Mouse (Mus musculus): ENCODE results near the gene Cish. TPM values are rescaled to one million over a fixed set of nuclear protein-coding genes. Genes with fewer than 3 reads are reported as not detected.
A peak's percentile ranks its signal among the peaks of the same experiment; 100 is the strongest.

The Cish gene
- polyA plus RNA-seq, 1 experiment = not detected

DNA sequence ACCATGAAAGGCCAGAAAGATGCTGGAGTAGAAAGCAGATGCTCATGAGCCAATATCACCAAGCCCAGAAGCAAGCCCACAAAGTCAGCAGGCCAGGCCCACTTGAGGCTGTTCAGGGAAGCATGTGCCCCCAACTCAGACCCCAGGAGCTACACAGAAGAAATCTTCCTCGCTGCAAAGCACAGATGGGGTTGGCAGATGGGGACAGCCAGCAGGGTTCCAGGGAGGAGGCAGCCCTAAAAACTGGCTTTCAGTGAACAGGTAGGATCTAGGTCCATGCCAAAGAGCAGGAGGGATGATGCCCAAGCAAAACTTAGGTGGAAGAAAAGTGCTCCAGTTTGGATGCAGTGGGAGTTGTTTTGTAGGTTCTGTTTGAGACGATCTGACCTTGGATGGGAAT, 35.4 kb upstream of the Cish start:
- peak overlapping the region; percentile 91 for H3K27ac ChIP-seq (ENCODE audit: insufficient read depth, low read depth, low read length)
- 30% methylated on average over 2 of the region's 2 CpGs for WGBS
- peaks cover 63% of the 10 kb centered on the region for H3K4me1 ChIP-seq (ENCODE audit: control insufficient read depth, insufficient read depth, low read length)
- no peak overlapping the region for H3K4me3 ChIP-seq (ENCODE audit: insufficient read depth, low read depth, low read length)
- no peak for TF ChIP-seq POLR2A (IDR thresholded peaks at IDR 0.05; ENCODE audit: insufficient read depth, low read depth, low read length)

DNA sequence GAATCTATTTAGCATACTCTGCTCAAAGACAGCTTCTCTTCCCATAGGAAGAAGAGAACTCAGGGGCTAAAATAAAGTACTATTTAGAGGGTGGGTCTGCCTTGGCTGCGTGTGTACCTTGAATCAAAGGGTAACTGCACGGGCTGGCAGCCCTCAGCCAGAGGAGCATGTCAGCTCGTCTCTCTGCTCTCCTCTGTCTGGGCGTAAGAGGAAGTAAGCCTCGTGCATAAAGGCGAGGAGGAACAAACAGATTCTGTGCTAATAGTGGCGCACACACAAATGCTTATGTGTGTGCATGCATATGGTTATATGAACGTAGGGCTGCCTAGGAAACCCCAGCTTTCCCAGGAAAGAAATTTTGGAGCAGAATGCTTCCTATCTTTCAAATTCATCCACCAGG, 35.0 kb upstream of the Cish start:
- WGBS = 25% methylated on average over 8 of the region's 8 CpGs
- TF ChIP-seq POLR2A (IDR thresholded peaks at IDR 0.05; ENCODE audit: insufficient read depth, low read depth, low read length) (no peak), CTCF (IDR thresholded peaks at IDR 0.05; ENCODE audit: insufficient read depth, low read depth, low read length) (no peak)
- H3K4me3 ChIP-seq (ENCODE audit: insufficient read depth, low read depth, low read length) = no peak overlapping the region
- H3K27ac ChIP-seq (ENCODE audit: insufficient read depth, low read depth, low read length) = peak overlapping the region; percentile 91
- H3K4me1 ChIP-seq (ENCODE audit: control insufficient read depth, insufficient read depth, low read length) = peaks cover 63% of the 10 kb centered on the region

DNA sequence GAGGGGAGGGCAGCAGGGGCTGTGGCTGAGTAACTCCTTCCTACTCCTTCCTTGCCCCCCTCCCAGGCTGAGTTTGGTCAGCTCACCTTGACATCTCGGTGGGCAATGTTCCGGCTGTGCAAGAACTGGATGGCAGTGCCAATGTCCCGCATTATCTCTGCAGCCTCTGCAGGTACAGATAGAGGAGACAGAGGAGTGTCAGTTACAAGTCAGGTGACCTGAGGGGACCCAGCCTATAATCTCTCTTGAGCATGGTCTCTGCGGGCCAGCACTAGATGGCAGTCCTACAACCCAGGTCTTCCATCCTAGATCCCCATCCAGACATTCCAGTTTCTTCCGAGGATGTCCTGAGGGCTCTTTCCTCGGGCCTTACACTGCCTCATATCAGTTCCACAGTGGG, 34.0 kb upstream of the Cish start:
- Histone ChIP-seq H3K4me3 (ENCODE audit: insufficient read depth, low read depth, low read length) (no peak overlapping the region), H3K27ac (ENCODE audit: insufficient read depth, low read depth, low read length) (no peak overlapping the region), H3K4me1 (ENCODE audit: control insufficient read depth, insufficient read depth, low read length) (peaks cover 65% of the 10 kb centered on the region)
- 85% methylated on average over 6 of the region's 6 CpGs for WGBS
- TF ChIP-seq POLR2A (IDR thresholded peaks at IDR 0.05; ENCODE audit: insufficient read depth, low read depth, low read length) (no peak), CTCF (IDR thresholded peaks at IDR 0.05; ENCODE audit: insufficient read depth, low read depth, low read length) (no peak)

DNA sequence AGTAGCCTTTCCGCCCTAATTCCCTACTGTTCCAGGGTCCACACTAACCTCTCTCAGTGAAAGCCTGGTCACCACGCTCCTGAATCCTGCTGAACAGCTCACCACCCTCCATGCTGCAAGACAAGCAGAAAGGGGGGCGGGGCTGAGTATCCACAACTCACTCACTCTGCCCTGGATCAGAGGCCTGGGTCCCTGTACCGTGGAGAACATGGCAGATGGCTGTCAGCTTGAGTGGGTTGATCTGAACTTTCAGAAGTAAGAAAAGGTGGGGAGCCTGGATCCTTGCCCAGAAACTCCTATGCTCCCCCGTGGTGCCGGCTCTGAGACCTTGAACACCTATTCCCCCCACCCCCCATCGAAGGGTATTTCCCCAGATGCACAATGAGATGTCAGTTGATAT, 33.5 kb upstream of the Cish start:
- Histone ChIP-seq H3K4me3 (ENCODE audit: insufficient read depth, low read depth, low read length) (no peak overlapping the region), H3K27ac (ENCODE audit: insufficient read depth, low read depth, low read length) (peak overlapping the region; percentile 42; the same call in 1 of the 2 replicates), H3K4me1 (ENCODE audit: control insufficient read depth, insufficient read depth, low read length) (peaks cover 63% of the 10 kb centered on the region)
- no peak for TF ChIP-seq CTCF (IDR thresholded peaks at IDR 0.05; ENCODE audit: insufficient read depth, low read depth, low read length)
- TF ChIP-seq POLR2A (IDR thresholded peaks at IDR 0.05; ENCODE audit: insufficient read depth, low read depth, low read length) = no peak
- WGBS = 70% methylated on average over 7 of the region's 7 CpGs

DNA sequence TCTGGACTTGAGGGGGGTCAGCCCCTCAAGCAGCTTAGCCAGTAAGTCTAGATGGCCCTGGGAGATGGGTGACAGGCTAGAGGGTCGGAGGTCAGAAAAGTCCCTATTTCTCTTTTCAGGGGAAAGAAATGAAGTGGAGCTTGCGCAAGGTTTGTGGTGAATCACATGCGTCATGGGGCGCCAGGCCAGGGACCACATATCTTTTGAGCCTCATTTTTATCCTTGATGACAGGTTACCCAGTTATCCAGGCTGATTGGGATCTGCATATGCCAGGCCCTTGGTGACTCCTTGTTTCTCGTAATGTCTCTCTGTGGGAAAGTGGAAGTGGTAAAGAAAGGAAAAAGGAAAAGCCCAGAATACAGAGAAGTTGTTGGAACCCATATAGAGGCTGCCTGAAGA, 31.9 kb upstream of the Cish start:
- Histone ChIP-seq H3K4me3 (ENCODE audit: insufficient read depth, low read depth, low read length) (no peak overlapping the region), H3K27ac (ENCODE audit: insufficient read depth, low read depth, low read length) (0 out of 2 replicates have a peak overlapping the region, but pooled peaks have one; percentile 42), H3K4me1 (ENCODE audit: control insufficient read depth, insufficient read depth, low read length) (peaks cover 57% of the 10 kb centered on the region)
- 92% methylated on average over 5 of the region's 5 CpGs for WGBS
- TF ChIP-seq POLR2A (IDR thresholded peaks at IDR 0.05; ENCODE audit: insufficient read depth, low read depth, low read length) (no peak), CTCF (IDR thresholded peaks at IDR 0.05; ENCODE audit: insufficient read depth, low read depth, low read length) (no peak)

DNA sequence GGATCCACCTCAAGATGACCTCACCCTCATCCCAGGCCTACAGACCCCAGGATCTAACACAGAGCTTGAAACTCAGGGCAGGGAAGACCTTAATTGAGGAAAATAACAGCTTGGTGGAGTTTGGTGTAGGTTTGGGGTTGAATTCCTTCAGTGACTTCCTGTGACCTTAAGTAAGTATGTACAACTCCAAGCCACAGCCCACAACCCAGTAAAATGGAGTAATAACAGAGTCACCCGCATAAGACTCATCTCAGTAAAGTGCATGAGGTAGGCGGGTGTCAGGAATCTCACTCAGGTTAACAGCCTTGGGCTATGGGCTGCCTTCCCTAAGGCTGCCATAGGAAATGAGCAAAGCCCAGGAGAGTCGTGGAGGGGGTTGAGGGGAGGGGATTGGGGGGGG, 31.1 kb upstream of the Cish start:
- H3K27ac ChIP-seq (ENCODE audit: insufficient read depth, low read depth, low read length) = 0 out of 2 replicates have a peak overlapping the region, but pooled peaks have one; percentile 32
- no peak for TF ChIP-seq POLR2A (IDR thresholded peaks at IDR 0.05; ENCODE audit: insufficient read depth, low read depth, low read length)
- WGBS = 54% methylated on average over 3 of the region's 3 CpGs

DNA sequence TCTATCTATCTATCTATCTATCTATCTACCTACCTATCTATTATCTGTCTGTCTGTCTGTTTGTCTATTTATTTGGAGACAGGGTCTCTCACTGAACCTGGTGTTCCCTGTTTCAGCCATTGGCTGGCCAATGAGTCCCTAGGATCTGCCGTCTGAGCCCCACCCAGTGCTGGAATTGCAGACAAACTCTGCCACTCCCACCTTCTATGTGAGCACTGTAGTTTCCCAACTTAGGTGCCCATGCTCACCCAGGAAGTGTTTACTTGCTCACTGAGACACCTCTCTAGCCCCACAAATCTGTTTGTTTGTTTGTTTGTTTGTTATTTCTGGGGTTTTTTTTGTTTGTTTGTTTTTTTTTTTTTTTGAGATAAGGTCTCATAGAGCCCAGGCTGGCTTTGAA, 28.8 kb upstream of the Cish start:
- TF ChIP-seq CTCF (IDR thresholded peaks at IDR 0.05; ENCODE audit: insufficient read depth, low read depth, low read length) = no peak
- no peak for TF ChIP-seq POLR2A (IDR thresholded peaks at IDR 0.05; ENCODE audit: insufficient read depth, low read depth, low read length)
- Histone ChIP-seq H3K27ac (ENCODE audit: insufficient read depth, low read depth, low read length) (0 out of 2 replicates have a peak overlapping the region, but pooled peaks have one; percentile 32), H3K4me1 (ENCODE audit: control insufficient read depth, insufficient read depth, low read length) (peaks cover 41% of the 10 kb centered on the region), H3K4me3 (ENCODE audit: insufficient read depth, low read depth, low read length) (no peak overlapping the region)
- WGBS = 44% methylated on average over 1 of the region's 1 CpGs

More for the DNA sequence above, 31.1 kb upstream of the Cish start:
- Histone ChIP-seq H3K4me1 (ENCODE audit: control insufficient read depth, insufficient read depth, low read length) (peaks cover 48% of the 10 kb centered on the region), H3K4me3 (ENCODE audit: insufficient read depth, low read depth, low read length) (no peak overlapping the region)

DNA sequence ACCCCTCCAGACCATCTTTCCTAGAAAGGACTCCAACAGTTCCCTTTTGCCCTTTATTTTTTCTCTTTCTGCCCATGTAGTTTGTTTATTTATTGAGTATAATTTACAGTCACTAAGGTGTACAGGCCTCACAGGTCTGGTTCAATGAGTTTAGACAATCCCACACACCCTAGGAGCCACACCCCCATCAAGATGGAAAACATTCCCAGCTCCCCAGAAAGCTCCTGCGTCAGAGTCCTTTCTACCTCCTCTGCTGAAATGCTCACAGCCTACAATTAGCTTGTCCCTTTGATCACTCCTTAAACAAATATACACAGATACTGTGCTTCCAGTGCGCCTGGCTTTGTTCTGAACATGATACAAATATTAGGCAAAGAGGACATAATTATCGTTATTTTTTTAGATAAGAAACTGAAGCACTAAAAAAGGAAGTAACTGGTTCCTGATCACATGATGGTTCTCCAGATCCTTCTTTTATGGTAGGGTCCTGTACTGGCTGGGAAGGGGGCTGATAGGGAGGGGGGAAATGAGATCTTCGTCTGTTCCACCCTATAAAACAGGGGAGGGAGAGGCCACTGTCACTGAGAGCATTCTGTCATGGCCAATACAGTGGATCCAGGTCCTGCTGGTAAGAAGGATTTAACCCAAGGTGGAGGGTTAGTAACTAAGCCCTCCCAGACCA, 28.0 kb upstream of the Cish start:
- Histone ChIP-seq H3K4me3 (ENCODE audit: insufficient read depth, low read depth, low read length) (no peak overlapping the region), H3K27ac (ENCODE audit: insufficient read depth, low read depth, low read length) (peak overlapping the region; percentile 97), H3K4me1 (ENCODE audit: control insufficient read depth, insufficient read depth, low read length) (peaks cover 34% of the 10 kb centered on the region)
- TF ChIP-seq CTCF (IDR thresholded peaks at IDR 0.05; ENCODE audit: insufficient read depth, low read depth, low read length) (no peak), POLR2A (IDR thresholded peaks at IDR 0.05; ENCODE audit: insufficient read depth, low read depth, low read length) (no peak)
- 26% methylated on average over 4 of the region's 4 CpGs for WGBS

DNA sequence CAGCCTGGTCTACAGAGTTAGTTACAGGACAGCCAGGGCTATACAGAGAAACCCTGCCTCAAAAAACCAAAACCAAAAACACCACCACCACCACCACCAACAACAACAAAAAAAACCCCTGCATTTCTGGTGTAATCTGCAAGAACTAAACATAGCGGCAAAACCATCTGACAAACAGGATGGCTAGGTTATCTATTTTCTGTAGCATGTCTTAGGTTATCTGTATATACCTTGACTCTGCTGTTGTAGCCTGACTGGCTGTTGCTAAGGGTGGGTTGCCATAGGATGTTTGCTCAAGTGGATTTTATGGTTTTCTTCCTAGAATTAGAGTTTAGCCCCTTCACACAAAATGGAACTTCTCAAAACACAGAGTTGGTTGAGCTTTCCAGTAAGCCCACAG, 26.1 kb upstream of the Cish start:
- peaks cover 31% of the 10 kb centered on the region for H3K4me1 ChIP-seq (ENCODE audit: control insufficient read depth, insufficient read depth, low read length)
- WGBS = 100% methylated on average over 1 of the region's 1 CpGs
- H3K27ac ChIP-seq (ENCODE audit: insufficient read depth, low read depth, low read length) = no peak overlapping the region
- no peak for TF ChIP-seq POLR2A (IDR thresholded peaks at IDR 0.05; ENCODE audit: insufficient read depth, low read depth, low read length)
- TF ChIP-seq CTCF (IDR thresholded peaks at IDR 0.05; ENCODE audit: insufficient read depth, low read depth, low read length) = no peak
- H3K4me3 ChIP-seq (ENCODE audit: insufficient read depth, low read depth, low read length) = no peak overlapping the region
